Mouse (Mus musculus) CH12.LX (cell line): ENCODE data around the gene 1700022I11Rik. TPM values are rescaled to one million over a fixed set of nuclear protein-coding genes. Genes with fewer than 3 reads are reported as not detected.
A peak's percentile ranks its signal among the peaks of the same experiment; 100 is the strongest.
"Not testable (repeated sequence)": the region's sequence is repeated elsewhere in the genome, so short reads cannot be mapped to it uniquely, and the experiment has no call there.

ENCODE experiments used
- DNase-seq: peaks from one replicate; pipeline ENCODE4 v3.0.0-alpha.2; 2013; ENCODE audit errors: extremely low read depth
- H3K27ac ChIP-seq: 2 replicates; pipeline ENCODE4 v1.5.1; 2012; ENCODE audit warnings: low read depth, mild to moderate bottlenecking, control low read depth, moderate library complexity; ENCODE audit not compliant: insufficient read depth
- H3K27me3 ChIP-seq: replicated peaks from 2 replicates; pipeline ENCODE3; 2012; ENCODE audit warnings: inconsistent platforms
- H3K36me3 ChIP-seq, 2 experiments: replicated peaks in 1 of 2; 2 replicates each; pipeline versions ENCODE3 to v1.6.1; 2012; ENCODE audit warnings: inconsistent platforms in 1 of 2, low read length in 1 of 2, mild to moderate bottlenecking in 1 of 2, mixed read lengths in 1 of 2, moderate library complexity in 1 of 2; ENCODE audit not compliant: control insufficient read depth in 1 of 2, insufficient read depth in 1 of 2
- H3K4me1 ChIP-seq, 2 experiments: 2 replicates each; pipeline ENCODE4 v1.6.1; 2012; ENCODE audit warnings: inconsistent platforms in 1 of 2, moderate library complexity in 1 of 2; ENCODE audit not compliant: insufficient read depth in 2 of 2, control insufficient read depth in 1 of 2
- H3K4me2 ChIP-seq: 2 replicates; pipeline ENCODE4 v1.6.1; 2012; ENCODE audit warnings: low read depth, mild to moderate bottlenecking, control low read depth; ENCODE audit not compliant: poor library complexity, insufficient read depth, severe bottlenecking
- H3K4me3 ChIP-seq, 3 experiments: fragments of 150-350 bp in 1 of 3; sonication (generic) in 1 of 3; replicated peaks in 1 of 3; 2 replicates each; pipeline versions ENCODE3 to v1.5.1; 2011 to 2012; ENCODE audit warnings: low read depth in 2 of 3, low read length in 2 of 3, mild to moderate bottlenecking in 2 of 3, moderate library complexity in 2 of 3, control low read depth in 1 of 3, improper control_type of control experiment in 1 of 3, inconsistent platforms in 1 of 3, mixed read lengths in 1 of 3; ENCODE audit not compliant: poor library complexity in 1 of 3
- H3K79me2 ChIP-seq: replicated peaks from 2 replicates; pipeline ENCODE4 v1.6.1; 2012; ENCODE audit warnings: mild to moderate bottlenecking, moderate library complexity; ENCODE audit not compliant: control insufficient read depth, poor library complexity, insufficient read depth, severe bottlenecking; ENCODE audit errors: extremely low read depth
- H3K9ac ChIP-seq: 2 replicates; pipeline ENCODE4 v1.6.1; 2012; ENCODE audit warnings: low read depth, mild to moderate bottlenecking, control low read depth, moderate library complexity; ENCODE audit not compliant: insufficient read depth
- H3K9me3 ChIP-seq: replicated peaks from 2 replicates; pipeline ENCODE3; 2012; ENCODE audit warnings: low read length, inconsistent platforms, mixed read lengths
- CHD2 ChIP-seq: IDR thresholded peaks from 2 replicates; pipeline ENCODE4 v1.6.1; 2011; ENCODE audit warnings: low read length, improper control_type of control experiment
- CTCF ChIP-seq, 2 experiments: IDR thresholded peaks in 1 of 2; conservative IDR thresholded peaks in 1 of 2; 2 replicates each; pipeline ENCODE4 v1.5.1; 2011 to 2012; ENCODE audit warnings: low read depth in 2 of 2, low read length in 2 of 2, improper control_type of control experiment in 1 of 2, inconsistent platforms in 1 of 2, mild to moderate bottlenecking in 1 of 2, moderate library complexity in 1 of 2
- IRF4 ChIP-seq: IDR thresholded peaks from 2 replicates; pipeline ENCODE4 v1.6.1; 2014; ENCODE audit warnings: low read depth, mild to moderate bottlenecking, inconsistent platforms, low read length, improper control_type of control experiment
- MAFK ChIP-seq: IDR thresholded peaks from 2 replicates; pipeline ENCODE4 v1.6.1; 2011; ENCODE audit warnings: low read length, improper control_type of control experiment; ENCODE audit not compliant: insufficient replicate concordance
- NELFE ChIP-seq: IDR thresholded peaks from 2 replicates; pipeline ENCODE4 v1.6.1; 2011; ENCODE audit warnings: low read depth, low read length, improper control_type of control experiment
- NRF1 ChIP-seq: IDR thresholded peaks from 2 replicates; pipeline ENCODE4 v1.6.1; 2014; ENCODE audit warnings: low read depth, mild to moderate bottlenecking, inconsistent platforms, low read length, improper control_type of control experiment, moderate library complexity
- PAX5 ChIP-seq: IDR thresholded peaks from 2 replicates; pipeline ENCODE4 v1.6.1; 2012; ENCODE audit warnings: low read length, inconsistent platforms, mixed read lengths
- UBTF ChIP-seq: IDR thresholded peaks from 2 replicates; pipeline ENCODE4 v1.6.1; 2012; ENCODE audit warnings: low read depth, mild to moderate bottlenecking, inconsistent platforms, low read length, improper control_type of control experiment, moderate library complexity
- USF2 ChIP-seq: conservative IDR thresholded peaks from 2 replicates; pipeline ENCODE4 v1.6.1; 2011; ENCODE audit warnings: low read depth, low read length, improper control_type of control experiment
- ZKSCAN1 ChIP-seq: IDR thresholded peaks from 2 replicates; pipeline ENCODE4 v1.6.1; 2012; ENCODE audit warnings: low read depth, inconsistent platforms, low read length, improper control_type of control experiment, borderline replicate concordance
- ZMIZ1 ChIP-seq: IDR thresholded peaks from 2 replicates; pipeline ENCODE4 v1.6.1; 2012; ENCODE audit warnings: low read depth, mild to moderate bottlenecking, inconsistent platforms, low read length, improper control_type of control experiment
- ZNF384 ChIP-seq: IDR thresholded peaks from 2 replicates; pipeline ENCODE4 v1.6.1; 2012; ENCODE audit warnings: low read depth, low read length, improper control_type of control experiment, inconsistent platforms
- dilution Hi-C: fragments of 300-500 bp; cut with MboI; formaldehyde crosslinking; loops from 2 replicates; pipeline ENCODE4 v1.14.3; 2020; ENCODE audit warnings: low sequenced_read_pairs; ENCODE audit not compliant: extremely low pct_unique_long_range_greater_than_20kb, extremely low pct_ligation_motif_present
- in situ Hi-C: fragments of 300-500 bp; cut with MboI; formaldehyde crosslinking; loops from 3 replicates; pipeline ENCODE4 v1.14.3; 2019; ENCODE audit warnings: low sequenced_read_pairs, low pct_ligation_motif_present, low pct_unique_long_range_greater_than_20kb, mixed read lengths
- polyA plus RNA-seq: library from polyadenylated mRNA; unstranded; fragments of >175 nt; gene quantifications from 2 replicates; pipeline ENCODE4 v1.2.1, GENCODE M21; 2012; ENCODE audit warnings: low read depth; ENCODE audit not compliant: insufficient read length
- total RNA-seq, 2 experiments: library from RNA; depleted of rRNA; stranded (reverse); fragments of 300-350 nt in 1 of 2; fragments of >200 nt in 1 of 2; gene quantifications; 2 replicates each; pipeline ENCODE4 v1.2.3; 2012 to 2014

Gene 1700022I11Rik
- total and polyA plus RNA-seq, 3 experiments = 0.24 to 0.55 TPM; not detected in 1

GRCm38 (mm10) chr4:42972952-42973351, 3.5 kb downstream of the 1700022I11Rik start:
- no peak for DNase-seq
- in situ Hi-C loops (no loop called here), dilution Hi-C loops (no loop called here)
- H3K36me3 ChIP-seq = peaks cover 5 to 37% of the 10 kb centered on the region in 2 experiments
- H3K79me2 ChIP-seq = no peaks in the 10 kb centered on the region
- no peaks in the 10 kb centered on the region for H3K27me3 ChIP-seq
- no peak overlapping the region for H3K4me2 ChIP-seq
- no peaks in the 10 kb centered on the region for H3K9me3 ChIP-seq
- H3K9ac ChIP-seq = no peak overlapping the region
- H3K27ac ChIP-seq = no peak overlapping the region
- no peak overlapping the region for H3K4me3 ChIP-seq
- no peaks in the 10 kb centered on the region for H3K4me1 ChIP-seq
- no peak for TF ChIP-seq ZMIZ1
- TF ChIP-seq CHD2 = no peak
- TF ChIP-seq NELFE = no peak
- no peak for TF ChIP-seq MAFK
- TF ChIP-seq ZKSCAN1 = no peak
- no peak for TF ChIP-seq PAX5
- no peak for TF ChIP-seq IRF4

GRCm38 (mm10) chr4:42973868-42974267, 4.5 kb downstream of the 1700022I11Rik start:
- H3K9me3 ChIP-seq = no peaks in the 10 kb centered on the region
- TF ChIP-seq UBTF (no peak), USF2 (no peak), MAFK (no peak)
- no peak overlapping the region for H3K27ac ChIP-seq
- no peaks in the 10 kb centered on the region for H3K79me2 ChIP-seq
- H3K9ac ChIP-seq = no peak overlapping the region
- no peaks in the 10 kb centered on the region for H3K27me3 ChIP-seq
- no peaks in the 10 kb centered on the region for H3K4me1 ChIP-seq
- no peak overlapping the region for H3K4me2 ChIP-seq
- dilution Hi-C loops = no loop called here
- H3K4me3 ChIP-seq = no peak overlapping the region
- in situ Hi-C loops = no loop called here
- no peak for DNase-seq
- peaks cover 12 to 43% of the 10 kb centered on the region in 2 experiments for H3K36me3 ChIP-seq

- H3K4me2 ChIP-seq = no peak overlapping the region
- H3K9me3 ChIP-seq = no peaks in the 10 kb centered on the region
- peak; percentile 30 for DNase-seq
- no peaks in the 10 kb centered on the region for H3K4me1 ChIP-seq
- no peaks in the 10 kb centered on the region for H3K27me3 ChIP-seq
- peaks cover 32 to 71% of the 10 kb centered on the region in 2 experiments for H3K36me3 ChIP-seq
- H3K9ac ChIP-seq = no peak overlapping the region
- H3K27ac ChIP-seq = no peak overlapping the region
- in situ Hi-C loops = no loop called here
- peak in 1 of 2 experiments; percentile 34; a peak in 2 of 4 replicates for TF ChIP-seq CTCF (conservative IDR thresholded peaks at IDR 0.05 in 1 of 2, IDR thresholded peaks at IDR 0.05 in 1 of 2; ENCODE audit: low read depth in 2 of 2, low read length in 2 of 2)
- no peak for TF ChIP-seq NRF1
- peak; percentile 88 for TF ChIP-seq ZNF384
- no peaks in the 10 kb centered on the region for H3K79me2 ChIP-seq
- H3K4me3 ChIP-seq = no peak overlapping the region
- dilution Hi-C loops = no loop called here
Observed at GRCm38 (mm10) chr4:42978062-42978461, 8.7 kb downstream of the 1700022I11Rik start.

DNA sequence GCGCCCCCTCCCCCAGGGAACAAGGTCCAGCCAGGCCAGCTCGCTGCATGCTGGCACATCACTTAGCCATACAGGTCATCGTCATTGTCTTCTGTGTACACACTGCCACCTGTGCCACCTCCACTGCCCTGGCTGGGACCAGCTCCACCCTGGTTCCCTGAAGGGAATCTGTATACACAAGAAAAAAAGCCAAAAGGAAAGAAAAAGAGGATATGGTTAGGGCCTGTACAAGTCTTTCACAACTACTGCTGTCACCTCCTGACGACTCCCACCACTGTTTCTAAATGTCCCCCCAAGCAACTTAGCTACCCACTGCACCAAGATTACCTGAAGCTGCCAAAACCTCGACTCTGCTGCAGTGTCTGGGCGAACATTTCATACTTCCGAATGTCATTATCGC, 11.1 kb downstream of the 1700022I11Rik start:
- H3K9ac ChIP-seq, H3K79me2 ChIP-seq, H3K9me3 ChIP-seq, in situ Hi-C loops, H3K27ac ChIP-seq, DNase-seq, H3K27me3 ChIP-seq, H3K4me3 ChIP-seq, H3K4me2 ChIP-seq, dilution Hi-C loops, H3K4me1 ChIP-seq: not testable (repeated sequence)
- peaks cover 53 to 82% of the 10 kb centered on the region in 2 experiments for H3K36me3 ChIP-seq
